Mouse (Mus musculus) thymus, postnatal 4 days (tissue): ENCODE measurements around the gene Gfra4.

ENCODE experiments used
- DNase-seq: peaks from one replicate; pipeline ENCODE4 v3.0.0; 2021

Gene Gfra4

GRCm38 (mm10) chr2:131042988-131043387 lies at the start of gene Gfra4:
TSS of gene Gfra4 (minus strand) at chr2:131043088.
- DNase-seq: no peak

GRCm38 (mm10) chr2:131090852-131091251 lies 48.0 kb upstream of the Gfra4 start:
- no peak for DNase-seq

- DNase-seq: no peak
Observed at GRCm38 (mm10) chr2:131089634-131090033, 46.7 kb upstream of the Gfra4 start.

- no peak for DNase-seq
Observed at GRCm38 (mm10) chr2:131088581-131088980, 45.7 kb upstream of the Gfra4 start.

GRCm38 (mm10) chr2:131086667-131087390 lies 43.9 kb upstream of the Gfra4 start, which contains the start of gene Siglec1:
TSS of gene Siglec1 (minus strand) at chr2:131086765.
- no peak for DNase-seq

- no peak for DNase-seq
Observed at GRCm38 (mm10) chr2:131084206-131084605, 41.3 kb upstream of the Gfra4 start.

- no peak for DNase-seq
Observed at GRCm38 (mm10) chr2:131080507-131080906, 37.6 kb upstream of the Gfra4 start.

- DNase-seq: no peak
Observed at GRCm38 (mm10) chr2:131072536-131072935, 29.6 kb upstream of the Gfra4 start.

GRCm38 (mm10) chr2:131067481-131067880 lies 24.6 kb upstream of the Gfra4 start:
- DNase-seq: no peak

- DNase-seq: no peak
Observed at GRCm38 (mm10) chr2:131066342-131066741, 23.5 kb upstream of the Gfra4 start.

GRCm38 (mm10) chr2:131063404-131063864 lies 20.5 kb upstream of the Gfra4 start, which contains the start of gene Adam33:
TSS of gene Adam33 (minus strand) at chr2:131063814.
- peak; percentile 22 for DNase-seq

GRCm38 (mm10) chr2:131061607-131062006 lies 18.7 kb upstream of the Gfra4 start:
- no peak for DNase-seq

GRCm38 (mm10) chr2:131060784-131061183 lies 17.9 kb upstream of the Gfra4 start:
- no peak for DNase-seq

GRCm38 (mm10) chr2:131059781-131060540 lies 17.1 kb upstream of the Gfra4 start:
- DNase-seq: no peak

- DNase-seq: no peak
Observed at GRCm38 (mm10) chr2:131059377-131059776, 16.5 kb upstream of the Gfra4 start.

GRCm38 (mm10) chr2:131058672-131059071 lies 15.8 kb upstream of the Gfra4 start:
- DNase-seq: no peak

- DNase-seq: peak; percentile 50
Observed at GRCm38 (mm10) chr2:131056191-131056590, 13.3 kb upstream of the Gfra4 start.

GRCm38 (mm10) chr2:131055631-131056030 lies 12.7 kb upstream of the Gfra4 start:
- peak; percentile 85 for DNase-seq

- DNase-seq: no peak
Observed at GRCm38 (mm10) chr2:131054646-131055264, 11.9 kb upstream of the Gfra4 start.

- peak; percentile 68 for DNase-seq
Observed at GRCm38 (mm10) chr2:131053851-131054645, 11.2 kb upstream of the Gfra4 start.

GRCm38 (mm10) chr2:131052862-131053418 lies 10.1 kb upstream of the Gfra4 start:
- no peak for DNase-seq

GRCm38 (mm10) chr2:131052043-131052442 lies 9.2 kb upstream of the Gfra4 start:
- no peak for DNase-seq
